Mouse (Mus musculus) lung, adult 2 months (tissue): ENCODE measurements around the gene Col16a1.

Experiments used
- CTCF ChIP-seq: fragments of 200-500 bp; IDR thresholded peaks from 2 replicates; pipeline ENCODE4 v1.5.1; 2011; ENCODE audit warnings: mild to moderate bottlenecking, low read length, control low read depth; ENCODE audit not compliant: insufficient read depth
- POLR2A ChIP-seq: fragments of 200-500 bp; IDR thresholded peaks from 2 replicates; pipeline ENCODE4 v1.6.1; 2011; ENCODE audit warnings: low read depth, mild to moderate bottlenecking, control low read depth, low read length, borderline replicate concordance; ENCODE audit errors: extremely low read depth

- no peak for TF ChIP-seq CTCF
- TF ChIP-seq POLR2A = no peak
Measured at GRCm38 (mm10) chr4:130133399-130133798, 85.8 kb downstream of the Col16a1 start.
